10 mouse cellular contexts compared by ENCODE assay signal in genomic region chr1:64295512-64295945, GRCm38 (mm10).
A peak's percentile ranks its signal among the peaks of the same experiment; 100 is the strongest.
DNase-seq lines count a peak whose midpoint lies in the region; ATAC-seq and TF ChIP-seq lines count a peak whose summit lies in the region.
"Had no signal": no experiment of that assay in that cellular context is flagged by ENCODE, and none has a peak within 500 bp of the region (broad histone marks: within the 10 kb centered on the region; RNA-seq: fewer than 3 reads in every experiment).

No protein-coding gene starts in this region.

- peak overlapping the region; percentile 58 for H3K27ac ChIP-seq in forebrain, embryonic 10.5 days
- no peak overlapping the region for H3K27ac ChIP-seq in forebrain, postnatal 0 days (ENCODE audit: low read depth, low read length)
- H3K27ac ChIP-seq in intestine, embryonic 14.5 days (ENCODE audit: low read depth): peak overlapping the region; percentile 48; the same call in 1 of the 2 replicates
- H3K27ac ChIP-seq in midbrain, postnatal 0 days (ENCODE audit: low read depth, low read length): no peak overlapping the region
- H3K27ac ChIP-seq: limb, embryonic 13.5 days had no signal

- 42% methylated on average over 6 of the region's 6 CpGs for WGBS in forebrain, embryonic 10.5 days
- 36% methylated on average over 6 of the region's 6 CpGs for WGBS in forebrain, postnatal 0 days
- WGBS in intestine, embryonic 14.5 days: 22% methylated on average over 6 of the region's 6 CpGs
- WGBS in midbrain, postnatal 0 days: 35% methylated on average over 6 of the region's 6 CpGs

- ATAC-seq in forebrain, postnatal 0 days: no peak
- ATAC-seq in intestine, embryonic 14.5 days (replicated peaks; ENCODE audit: low FRiP score, low TSS enrichment, low read depth): no peak
- ATAC-seq in midbrain, postnatal 0 days (ENCODE audit: low FRiP score): no peak

- H3K9ac ChIP-seq in forebrain, postnatal 0 days: no peak overlapping the region
- H3K9ac ChIP-seq in intestine, embryonic 14.5 days (ENCODE audit: low read length): no peak overlapping the region
- no peak overlapping the region for H3K9ac ChIP-seq in midbrain, postnatal 0 days (replicated peaks; ENCODE audit: low read length, poor library complexity, severe bottlenecking)
- H3K9ac ChIP-seq: limb, embryonic 13.5 days had no signal

- H3K9me3 ChIP-seq in forebrain, embryonic 10.5 days: no peaks in the 10 kb centered on the region
- no peaks in the 10 kb centered on the region for H3K9me3 ChIP-seq in forebrain, postnatal 0 days (ENCODE audit: low read length)
- no peaks in the 10 kb centered on the region for H3K9me3 ChIP-seq in intestine, embryonic 14.5 days (ENCODE audit: control insufficient read depth, low read length)
- H3K9me3 ChIP-seq in midbrain, postnatal 0 days (ENCODE audit: low read length): no peaks in the 10 kb centered on the region
- H3K9me3 ChIP-seq: limb, embryonic 13.5 days had no signal

- no peaks in the 10 kb centered on the region for H3K36me3 ChIP-seq in forebrain, embryonic 10.5 days (replicated peaks)
- no peaks in the 10 kb centered on the region for H3K36me3 ChIP-seq in forebrain, postnatal 0 days (ENCODE audit: insufficient read depth)
- no peaks in the 10 kb centered on the region for H3K36me3 ChIP-seq in intestine, embryonic 14.5 days (ENCODE audit: control insufficient read depth, insufficient read depth, low read length)
- no peaks in the 10 kb centered on the region for H3K36me3 ChIP-seq in midbrain, postnatal 0 days (ENCODE audit: insufficient read depth, low read length)
- H3K36me3 ChIP-seq: limb, embryonic 13.5 days had no signal

- no peak overlapping the region for H3K4me3 ChIP-seq in forebrain, embryonic 10.5 days
- H3K4me3 ChIP-seq in forebrain, postnatal 0 days (ENCODE audit: low read depth, low read length): no peak overlapping the region
- H3K4me3 ChIP-seq in intestine, embryonic 14.5 days (ENCODE audit: low read depth, low read length): no peak overlapping the region
- no peak overlapping the region for H3K4me3 ChIP-seq in midbrain, postnatal 0 days (ENCODE audit: low read depth, low read length)
- H3K4me3 ChIP-seq: limb, embryonic 13.5 days had no signal

- peaks cover 20% of the 10 kb centered on the region for H3K4me1 ChIP-seq in forebrain, embryonic 10.5 days
- no peaks in the 10 kb centered on the region for H3K4me1 ChIP-seq in forebrain, postnatal 0 days (ENCODE audit: insufficient read depth)
- peaks cover 11% of the 10 kb centered on the region; the same call in 1 of the 2 replicates for H3K4me1 ChIP-seq in intestine, embryonic 14.5 days (replicated peaks; ENCODE audit: control insufficient read depth, insufficient read depth, low read length)
- no peaks in the 10 kb centered on the region for H3K4me1 ChIP-seq in midbrain, postnatal 0 days (ENCODE audit: insufficient read depth, low read length)

- no peak for TF ChIP-seq CTCF in forebrain, postnatal 0 days (IDR thresholded peaks at IDR 0.05; ENCODE audit: low read depth)
- TF ChIP-seq CTCF in midbrain, postnatal 0 days (IDR thresholded peaks at IDR 0.05): no peak

- no peak overlapping the region for H3K4me2 ChIP-seq in forebrain, postnatal 0 days (ENCODE audit: low read depth)
- no peak overlapping the region for H3K4me2 ChIP-seq in intestine, embryonic 14.5 days (ENCODE audit: low read length)
- no peak overlapping the region for H3K4me2 ChIP-seq in midbrain, postnatal 0 days (ENCODE audit: low read depth, low read length, poor library complexity, severe bottlenecking)
- H3K4me2 ChIP-seq: limb, embryonic 13.5 days had no signal

- H3K27me3 ChIP-seq in forebrain, embryonic 10.5 days (ENCODE audit: poor library complexity, severe bottlenecking): no peaks in the 10 kb centered on the region
- H3K27me3 ChIP-seq in forebrain, postnatal 0 days (ENCODE audit: insufficient read depth, low read length): no peaks in the 10 kb centered on the region
- no peaks in the 10 kb centered on the region for H3K27me3 ChIP-seq in intestine, embryonic 14.5 days (replicated peaks; ENCODE audit: control insufficient read depth, insufficient read depth, low read length)
- H3K27me3 ChIP-seq in midbrain, postnatal 0 days (ENCODE audit: insufficient read depth, low read length): no peaks in the 10 kb centered on the region
- H3K27me3 ChIP-seq: limb, embryonic 13.5 days had no signal

- DNase-seq in forebrain, embryonic 10.5 days (ENCODE audit: extremely low spot score, low spot score): no peak
- DNase-seq in forebrain, postnatal 0 days: no peak
- DNase-seq in retina, postnatal 1 day: peak; percentile 22
- no peak for DNase-seq in retina, embryonic 14.5 days (ENCODE audit: low spot score)
- no peak for DNase-seq in intestine, embryonic 14.5 days (ENCODE audit: low spot score)
- DNase-seq in midbrain, postnatal 0 days (ENCODE audit: low spot score): peak; percentile 44
- DNase-seq in adrenal gland, postnatal 4 days (ENCODE audit: low spot score in 2 of 2): no peak
- DNase-seq in frontal cortex, postnatal 10 days (ENCODE audit: low spot score in 2 of 2): no peak
- DNase-seq: thymus, adult 18-20 months had no signal

Comparison
In these comparisons a context has a peak if more than half of its experiments do, and no peak if none do; other contexts are left out.
1. DNase-seq: peak in retina, postnatal 1 day (single experiment) and midbrain, postnatal 0 days (single experiment); none in forebrain, embryonic 10.5 days (single experiment), forebrain, postnatal 0 days (single experiment), retina, embryonic 14.5 days (single experiment), intestine, embryonic 14.5 days (single experiment), adrenal gland, postnatal 4 days (0 of 2) and frontal cortex, postnatal 10 days (0 of 2).
2. H3K27ac ChIP-seq: peak in forebrain, embryonic 10.5 days (single experiment) and intestine, embryonic 14.5 days (single experiment); none in forebrain, postnatal 0 days (single experiment) and midbrain, postnatal 0 days (single experiment).